Mouse (Mus musculus): ENCODE measurements at regions not wholly inside any gene's neighbourhood (a gene's known extent, or its start where the extent isn't known, plus 50 kb on each side); places are given as distances from the start of the nearest gene placed in this dataset.

DNA sequence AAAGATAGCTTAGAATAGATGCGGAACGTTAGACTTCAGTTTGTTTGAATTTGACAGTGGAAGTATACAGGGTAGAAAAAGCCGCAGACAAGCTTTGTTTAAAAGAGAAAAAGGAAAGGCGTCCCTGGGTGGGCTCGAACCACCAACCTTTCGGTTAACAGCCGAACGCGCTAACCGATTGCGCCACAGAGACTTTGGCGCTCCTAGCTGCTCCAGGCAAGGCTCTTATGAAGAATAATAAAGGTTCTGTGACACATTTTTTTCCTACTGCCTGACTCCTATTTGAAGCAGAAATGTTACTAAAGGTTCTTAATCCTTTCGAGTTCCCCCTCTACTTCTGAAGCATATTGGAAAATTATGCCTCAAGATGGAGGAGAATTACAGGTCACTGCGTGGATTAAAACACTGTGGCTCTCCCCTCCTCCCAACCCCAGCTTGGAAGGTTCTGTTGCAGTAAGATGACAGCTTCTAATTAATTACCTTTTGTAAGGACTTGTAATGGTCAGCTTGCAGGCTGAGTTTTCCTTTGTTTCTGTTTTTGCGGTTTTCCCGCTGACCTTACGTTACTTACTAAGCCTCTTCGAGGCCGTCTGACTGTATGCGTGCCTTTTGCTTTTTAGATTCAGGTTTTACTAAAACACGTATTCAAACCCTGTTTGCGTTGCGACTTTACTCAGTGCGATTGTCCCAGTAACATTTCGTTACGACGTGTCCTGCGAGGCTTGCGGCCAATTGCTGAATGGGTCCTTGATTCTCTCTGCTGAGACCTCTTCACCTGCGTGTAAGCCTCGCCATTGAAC lies 85.1 kb upstream of the Commd3 start:
- TF ChIP-seq CTCF (IDR thresholded peaks at IDR 0.05; ENCODE audit: low read depth) (no peak), EP300 (optimal IDR thresholded peaks at IDR 0.05) (no peak)
